Mouse (Mus musculus) monocyte, adult 2 months (primary cell): ENCODE data around the gene Arhgap31.
"Not testable (repeated sequence)": the region's sequence is repeated elsewhere in the genome, so short reads cannot be mapped to it uniquely, and the experiment has no call there.

Experiments
- DNase-seq, 2 experiments: peaks; one replicate each; pipeline ENCODE4 v3.0.0; 2022; ENCODE audit warnings: low spot score in 2 of 2, low read depth in 1 of 2

Gene Arhgap31

GRCm38 (mm10) chr16:38688531-38689264, 24.4 kb downstream of the Arhgap31 start:
- no peak for DNase-seq

DNA sequence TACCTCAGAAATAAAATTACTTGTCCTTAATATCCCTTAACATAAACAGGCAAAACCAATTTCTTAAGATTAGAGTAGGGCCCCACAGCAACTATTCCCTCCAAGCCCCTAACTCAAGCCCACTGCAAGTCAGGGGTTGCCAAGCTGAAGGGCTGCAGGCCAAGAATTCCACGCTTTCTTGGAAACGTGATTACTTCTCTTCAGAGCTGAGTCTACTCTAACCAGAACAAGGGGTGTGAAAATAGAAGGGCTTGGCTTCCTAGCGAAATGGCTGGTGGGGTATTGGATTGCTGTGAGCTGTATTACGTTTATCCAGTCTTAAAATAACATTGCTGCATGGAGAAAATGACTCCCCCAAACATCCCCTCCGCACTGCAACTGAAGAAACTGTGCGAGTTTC, 25.4 kb downstream of the Arhgap31 start:
- no peak for DNase-seq

DNA sequence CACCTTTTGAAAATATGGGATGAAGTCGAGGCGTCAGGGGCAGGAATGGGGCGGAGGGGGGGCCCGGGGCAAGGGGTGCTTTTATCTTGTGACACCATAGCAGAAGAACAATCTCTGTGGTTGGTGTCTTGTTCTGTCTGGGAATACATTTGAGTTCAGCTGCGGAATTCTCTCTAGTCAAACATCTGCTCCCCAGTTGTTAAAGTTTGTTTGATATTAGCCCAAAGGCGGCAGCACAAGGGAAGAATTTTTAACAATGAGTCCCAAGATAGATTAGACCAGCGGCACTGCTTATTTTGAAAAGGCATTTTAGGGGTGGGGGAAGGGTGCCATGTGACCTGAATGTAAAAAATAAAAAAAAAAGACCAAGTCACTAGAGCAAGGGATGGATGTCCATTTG, 30.0 kb downstream of the Arhgap31 start:
- DNase-seq: no peak

GRCm38 (mm10) chr16:38681313-38681712, 31.8 kb downstream of the Arhgap31 start:
- DNase-seq: no peak

DNA sequence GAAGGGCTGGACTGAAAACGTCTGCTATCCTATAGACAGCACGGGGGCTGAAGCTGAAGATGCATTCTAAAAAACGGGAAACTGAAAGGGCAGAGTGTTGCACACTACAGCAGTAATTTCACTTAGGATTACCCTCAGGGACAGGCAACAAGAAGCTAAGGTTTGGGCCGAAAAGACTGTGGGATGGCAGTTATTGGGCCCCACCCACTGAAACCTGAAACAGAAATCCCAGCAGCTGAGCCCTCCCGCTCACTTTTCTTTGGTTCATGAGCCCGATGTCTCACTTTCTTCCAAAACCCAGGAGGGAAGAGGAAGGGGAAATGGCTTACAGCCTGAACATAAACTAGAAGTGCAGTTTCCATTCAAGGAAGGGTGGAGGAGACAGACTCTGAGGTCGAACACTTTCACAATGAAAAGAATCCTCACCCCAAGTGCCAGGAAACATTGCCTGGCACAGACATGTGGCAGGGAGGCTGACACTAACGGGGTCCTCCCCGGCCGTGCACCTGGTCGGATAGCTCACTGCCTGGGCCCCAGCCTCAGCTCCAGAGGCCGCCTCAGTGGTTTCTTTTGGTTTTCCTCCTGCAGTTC, 33.5 kb downstream of the Arhgap31 start:
- DNase-seq: peak in 1 of 2 experiments; percentile 28

GRCm38 (mm10) chr16:38678853-38679252, 34.2 kb downstream of the Arhgap31 start:
- DNase-seq: no peak

DNA sequence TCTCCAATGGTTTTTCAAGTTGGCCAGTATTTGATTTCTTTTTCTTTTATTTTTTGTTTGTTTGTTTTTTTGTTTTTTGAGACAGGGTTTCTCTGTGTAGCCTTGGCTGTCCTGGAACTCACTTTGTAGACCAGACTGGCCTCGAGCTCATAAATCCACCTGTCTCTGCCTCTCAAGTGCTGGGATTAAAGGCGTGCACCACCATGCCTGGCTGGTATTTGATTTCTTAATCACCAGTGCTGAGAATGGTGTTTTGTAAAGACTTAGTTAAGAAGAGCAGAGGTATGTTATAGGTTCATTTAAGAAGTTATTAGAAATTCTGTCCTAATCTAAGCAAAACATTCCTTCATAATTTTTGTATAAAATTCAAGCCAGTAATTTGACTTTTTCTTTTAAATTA, 35.1 kb downstream of the Arhgap31 start:
- DNase-seq: not testable (repeated sequence)

GRCm38 (mm10) chr16:38677171-38677570, 35.9 kb downstream of the Arhgap31 start:
- no peak for DNase-seq

DNA sequence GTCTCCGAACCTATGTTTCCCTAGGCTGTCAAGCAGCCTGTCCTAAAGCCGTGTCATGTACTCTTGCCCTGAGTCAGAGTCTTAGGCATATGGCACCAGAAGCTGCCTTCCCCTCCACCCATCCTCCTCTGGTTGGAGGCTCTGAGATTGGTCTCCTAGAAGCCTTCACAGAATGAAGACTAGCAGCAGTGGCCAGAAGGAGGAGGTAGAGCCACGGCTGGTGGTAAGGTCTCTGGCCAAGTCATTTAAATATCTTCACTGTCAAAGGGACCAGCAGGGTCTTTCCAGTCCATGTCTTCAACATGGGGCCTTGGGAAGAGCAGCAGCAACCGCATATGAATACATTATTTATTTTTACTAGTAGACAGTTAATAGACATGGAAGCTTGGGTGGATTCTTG, 36.4 kb downstream of the Arhgap31 start:
- DNase-seq: no peak

DNA sequence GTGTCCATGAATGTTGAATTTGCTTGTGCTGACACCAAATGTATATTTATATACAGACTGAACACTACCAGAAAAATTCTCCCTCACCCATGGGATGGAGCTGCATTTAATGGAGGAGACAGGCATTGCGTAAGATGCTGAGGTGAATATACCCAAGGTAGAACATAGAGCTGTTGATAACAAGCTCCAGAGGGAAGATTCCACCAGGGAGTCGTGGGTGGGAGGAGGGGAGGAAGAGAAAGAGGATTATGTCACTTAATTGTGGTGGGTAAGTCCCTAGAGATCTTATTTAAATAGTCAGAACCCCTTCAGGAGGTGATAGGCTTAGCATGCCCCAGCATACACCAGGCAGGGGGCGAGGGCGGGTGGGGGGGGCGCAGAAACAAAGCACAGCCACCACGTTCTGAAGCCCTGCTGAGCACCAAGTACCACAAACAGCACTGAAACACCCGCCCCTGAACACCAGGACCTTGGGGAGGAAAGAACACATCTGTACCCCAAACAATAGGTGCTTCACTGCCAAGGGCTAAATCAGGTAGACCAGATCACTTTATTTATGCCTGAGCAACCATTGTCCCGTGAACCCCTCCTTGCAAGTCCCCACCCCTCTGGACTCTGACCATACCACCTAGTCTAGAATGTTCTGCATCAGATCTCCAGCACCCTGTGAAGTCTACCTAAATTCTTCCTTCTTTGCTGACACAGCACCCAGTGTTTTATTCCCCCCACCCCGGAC, 37.3 kb downstream of the Arhgap31 start:
- no peak for DNase-seq

DNA sequence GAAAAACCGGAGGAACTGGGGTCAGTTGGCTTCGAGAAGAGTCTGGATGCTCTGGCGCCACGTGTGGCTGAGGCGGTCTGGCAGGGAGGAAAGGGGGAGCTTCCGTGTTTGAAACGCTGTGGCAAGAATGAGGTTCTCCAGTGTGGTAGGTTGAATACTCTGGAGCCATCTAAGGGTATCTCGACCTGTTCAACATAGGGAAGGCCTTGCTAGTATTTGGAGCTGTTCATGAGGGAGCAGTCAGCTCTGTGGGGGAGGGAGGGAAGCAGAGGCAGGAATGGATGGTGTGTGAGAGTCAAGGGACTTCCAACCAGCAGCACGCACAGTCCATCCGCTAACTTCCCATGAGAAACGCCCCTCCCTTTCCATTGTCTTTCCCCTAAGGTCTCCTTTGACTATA, 38.2 kb downstream of the Arhgap31 start:
- DNase-seq: no peak

DNA sequence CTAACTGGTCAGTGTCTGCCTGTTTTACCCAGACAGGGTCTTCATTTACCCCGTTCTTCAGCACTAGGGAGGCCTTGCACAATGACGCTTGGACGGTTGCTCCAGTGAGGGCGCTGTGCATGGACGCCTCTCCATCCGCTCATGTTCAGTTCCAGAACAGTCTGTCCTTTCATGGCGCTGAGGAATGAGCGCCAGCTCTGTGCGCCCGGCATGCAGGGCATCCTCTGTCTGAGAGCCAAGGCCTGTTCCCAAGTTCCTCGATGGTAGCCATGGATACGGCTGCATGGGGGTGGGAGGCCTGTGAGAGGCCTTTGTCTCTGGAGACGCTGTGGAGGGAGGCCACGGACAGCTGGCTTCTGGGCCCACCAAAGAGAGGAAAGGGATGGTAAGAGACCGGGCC, 39.6 kb downstream of the Arhgap31 start:
- DNase-seq: no peak

- DNase-seq: no peak
These were observed 40.1 kb downstream of the Arhgap31 start for GRCm38 (mm10) chr16:38672947-38673346.

GRCm38 (mm10) chr16:38672370-38672769, 40.7 kb downstream of the Arhgap31 start:
- no peak for DNase-seq

DNA sequence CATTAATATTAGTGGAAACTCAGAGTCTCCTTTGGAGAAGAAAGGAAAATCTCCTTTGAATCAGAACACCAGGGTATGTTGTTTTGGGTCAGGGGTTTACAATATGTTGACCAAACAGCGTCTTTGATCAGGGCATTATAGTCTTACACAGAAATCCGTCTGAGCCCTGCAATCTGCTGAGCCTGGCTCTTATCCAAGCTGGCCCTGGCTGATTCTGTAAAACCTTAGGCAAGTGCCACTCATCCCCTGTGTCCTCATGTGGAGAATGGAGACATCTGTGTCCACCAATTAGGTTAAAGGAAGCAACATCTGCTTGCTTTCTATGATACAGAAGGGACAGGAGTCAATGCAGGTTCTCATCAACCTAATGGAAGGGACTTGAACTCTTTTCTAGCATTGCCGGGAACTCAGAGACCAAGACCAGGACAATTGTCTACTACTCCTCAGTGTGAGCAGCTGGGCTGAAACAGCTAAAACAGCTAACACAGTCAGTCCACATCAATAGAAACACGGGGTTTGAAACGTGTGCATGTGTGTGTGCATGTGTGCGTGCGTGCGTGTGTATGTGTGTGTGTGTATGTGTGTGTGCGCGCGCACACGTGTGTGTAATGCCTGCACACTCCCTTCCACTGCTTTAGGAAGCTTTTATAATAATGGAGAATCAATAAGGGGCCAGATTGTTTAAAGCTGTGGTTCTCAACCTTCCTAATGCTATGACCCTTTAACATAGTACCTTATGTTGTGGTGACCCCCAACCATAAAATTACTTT, 42.3 kb downstream of the Arhgap31 start:
- no peak for DNase-seq

- DNase-seq: no peak
These were observed 44.0 kb downstream of the Arhgap31 start for GRCm38 (mm10) chr16:38668871-38669675.

- no peak for DNase-seq
These were observed 46.6 kb downstream of the Arhgap31 start for GRCm38 (mm10) chr16:38666523-38666922.

GRCm38 (mm10) chr16:38666016-38666415, 47.1 kb downstream of the Arhgap31 start:
- DNase-seq: no peak

GRCm38 (mm10) chr16:38662575-38662974, 50.5 kb downstream of the Arhgap31 start:
- DNase-seq: no peak

DNA sequence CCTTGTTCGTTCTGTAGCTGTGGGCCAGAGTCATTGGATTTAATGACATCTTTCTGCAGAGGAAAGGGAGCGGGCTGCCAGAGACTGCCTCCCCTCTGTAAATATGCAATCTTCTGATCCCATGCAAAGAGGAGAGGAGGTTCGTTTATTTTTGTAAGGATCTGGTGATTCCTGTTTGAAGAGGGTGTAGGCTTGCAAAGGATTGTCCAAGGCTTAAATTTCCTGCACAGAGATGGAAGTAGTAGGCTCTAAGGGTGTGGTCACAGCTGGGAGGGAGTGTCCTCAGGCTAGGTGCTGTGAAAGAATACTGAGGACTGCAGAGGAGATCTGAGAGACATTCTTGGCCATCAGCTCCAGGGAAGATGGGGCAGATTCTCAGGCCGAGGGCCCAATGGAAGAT, 58.8 kb downstream of the Arhgap31 start:
- no peak for DNase-seq

- no peak for DNase-seq
These were observed 59.6 kb downstream of the Arhgap31 start for GRCm38 (mm10) chr16:38653390-38653871.
